Mouse (Mus musculus): ENCODE results near the gene Ston2. TPM values are rescaled to one million over a fixed set of nuclear protein-coding genes. Genes with fewer than 3 reads are reported as not detected.

Gene Ston2
- polyA plus RNA-seq, 1 experiment = 12.3 TPM

GRCm38 (mm10) chr12:91683096-91683495 is 105.1 kb downstream of the Ston2 start:
- Histone ChIP-seq H3ac (ENCODE audit: control insufficient read depth, insufficient read length) (no peak overlapping the region), H3K4me3 (no peak overlapping the region), H3K27me3 (ENCODE audit: control insufficient read depth, insufficient read depth, insufficient read length) (no peaks in the 10 kb centered on the region), H3K79me2 (ENCODE audit: control insufficient read depth, insufficient read depth) (no peaks in the 10 kb centered on the region), H3K36me3 (ENCODE audit: control insufficient read depth, insufficient read depth) (no peaks in the 10 kb centered on the region), H3K4me2 (ENCODE audit: low read depth) (no peak overlapping the region)
- no peak for TF ChIP-seq POLR2A (IDR thresholded peaks at IDR 0.05; ENCODE audit: insufficient read length, low read depth)
- no peak for TF ChIP-seq REST (IDR thresholded peaks at IDR 0.05; ENCODE audit: insufficient read depth, insufficient read length)
- no peak for TF ChIP-seq USF1 (IDR thresholded peaks at IDR 0.05; ENCODE audit: low read depth)

GRCm38 (mm10) chr12:91679320-91680064 is 108.7 kb downstream of the Ston2 start:
- no peak for TF ChIP-seq MYOG (IDR thresholded peaks at IDR 0.05; ENCODE audit: control insufficient read depth in 1 of 3, insufficient read depth in 1 of 3, insufficient read length in 2 of 3, low read depth in 2 of 3)
- TF ChIP-seq POLR2A (IDR thresholded peaks at IDR 0.05; ENCODE audit: insufficient read length, low read depth) = no peak
- no peak for TF ChIP-seq SRF (IDR thresholded peaks at IDR 0.05; ENCODE audit: control insufficient read depth, insufficient read length, low read depth)
- no peak for TF ChIP-seq POLR2AphosphoS2 (IDR thresholded peaks at IDR 0.05; ENCODE audit: insufficient read length, low read depth)
- no peak for TF ChIP-seq MAX (IDR thresholded peaks at IDR 0.05; ENCODE audit: low read depth)
- TF ChIP-seq CEBPB (IDR thresholded peaks at IDR 0.05; ENCODE audit: insufficient read depth, poor library complexity, severe bottlenecking) = no peak
- TF ChIP-seq REST (IDR thresholded peaks at IDR 0.05; ENCODE audit: insufficient read depth, insufficient read length) = no peak
- TF ChIP-seq MYOD1 (IDR thresholded peaks at IDR 0.05; ENCODE audit: control insufficient read depth in 1 of 3, insufficient read length in 2 of 3, low read depth in 2 of 3) = no peak
- TF ChIP-seq USF1 (IDR thresholded peaks at IDR 0.05; ENCODE audit: low read depth) = no peak
- TF ChIP-seq E2F4 (IDR thresholded peaks at IDR 0.05; ENCODE audit: insufficient read depth) = no peak
- no peak overlapping the region for H3ac ChIP-seq (ENCODE audit: control insufficient read depth, insufficient read length)
- no peaks in the 10 kb centered on the region for H3K36me3 ChIP-seq (ENCODE audit: control insufficient read depth, insufficient read depth)
- H3K27me3 ChIP-seq (ENCODE audit: control insufficient read depth, insufficient read depth, insufficient read length) = no peaks in the 10 kb centered on the region
- H3K4me3 ChIP-seq = no peak overlapping the region
- no peak overlapping the region for H3K4me2 ChIP-seq (ENCODE audit: low read depth)
- no peaks in the 10 kb centered on the region for H3K79me2 ChIP-seq (ENCODE audit: control insufficient read depth, insufficient read depth)

- Histone ChIP-seq H3K27me3 (ENCODE audit: control insufficient read depth, insufficient read depth, insufficient read length) (no peaks in the 10 kb centered on the region), H3K4me2 (ENCODE audit: low read depth) (no peak overlapping the region), H3K79me2 (ENCODE audit: control insufficient read depth, insufficient read depth) (no peaks in the 10 kb centered on the region), H3ac (ENCODE audit: control insufficient read depth, insufficient read length) (no peak overlapping the region), H3K36me3 (ENCODE audit: control insufficient read depth, insufficient read depth) (no peaks in the 10 kb centered on the region), H3K4me3 (no peak overlapping the region)
- no peak for TF ChIP-seq CEBPB (IDR thresholded peaks at IDR 0.05; ENCODE audit: insufficient read depth, poor library complexity, severe bottlenecking)
- TF ChIP-seq USF1 (IDR thresholded peaks at IDR 0.05; ENCODE audit: low read depth) = no peak
- TF ChIP-seq POLR2AphosphoS2 (IDR thresholded peaks at IDR 0.05; ENCODE audit: insufficient read length, low read depth) = no peak
- no peak for TF ChIP-seq SRF (IDR thresholded peaks at IDR 0.05; ENCODE audit: control insufficient read depth, insufficient read length, low read depth)
- TF ChIP-seq REST (IDR thresholded peaks at IDR 0.05; ENCODE audit: insufficient read depth, insufficient read length) = no peak
- no peak for TF ChIP-seq POLR2A (IDR thresholded peaks at IDR 0.05; ENCODE audit: insufficient read length, low read depth)
- TF ChIP-seq E2F4 (IDR thresholded peaks at IDR 0.05; ENCODE audit: insufficient read depth) = no peak
- no peak for TF ChIP-seq MAX (IDR thresholded peaks at IDR 0.05; ENCODE audit: low read depth)
Observed at GRCm38 (mm10) chr12:91675937-91676336, 112.2 kb downstream of the Ston2 start.

GRCm38 (mm10) chr12:91673141-91673540 is 115.0 kb downstream of the Ston2 start:
- no peak overlapping the region for H3K4me2 ChIP-seq (ENCODE audit: low read depth)
- no peaks in the 10 kb centered on the region for H3K27me3 ChIP-seq (ENCODE audit: control insufficient read depth, insufficient read depth, insufficient read length)
- H3K79me2 ChIP-seq (ENCODE audit: control insufficient read depth, insufficient read depth) = no peaks in the 10 kb centered on the region
- no peak for TF ChIP-seq MYOG (IDR thresholded peaks at IDR 0.05; ENCODE audit: control insufficient read depth in 1 of 3, insufficient read depth in 1 of 3, insufficient read length in 2 of 3, low read depth in 2 of 3)
- TF ChIP-seq SRF (IDR thresholded peaks at IDR 0.05; ENCODE audit: control insufficient read depth, insufficient read length, low read depth) = no peak
- TF ChIP-seq E2F4 (IDR thresholded peaks at IDR 0.05; ENCODE audit: insufficient read depth) = no peak
- no peak for TF ChIP-seq TCF3 (IDR thresholded peaks at IDR 0.05; ENCODE audit: insufficient read length, low read depth)
- no peak for TF ChIP-seq MAX (IDR thresholded peaks at IDR 0.05; ENCODE audit: low read depth)
- no peak for TF ChIP-seq REST (IDR thresholded peaks at IDR 0.05; ENCODE audit: insufficient read depth, insufficient read length)
- no peak for TF ChIP-seq MYOD1 (IDR thresholded peaks at IDR 0.05; ENCODE audit: control insufficient read depth in 1 of 3, insufficient read length in 2 of 3, low read depth in 2 of 3)
- H3K36me3 ChIP-seq (ENCODE audit: control insufficient read depth, insufficient read depth) = no peaks in the 10 kb centered on the region
- no peak overlapping the region for H3ac ChIP-seq (ENCODE audit: control insufficient read depth, insufficient read length)
- H3K4me3 ChIP-seq = no peak overlapping the region

GRCm38 (mm10) chr12:91672528-91672927 is 115.7 kb downstream of the Ston2 start:
- Histone ChIP-seq H3K36me3 (ENCODE audit: control insufficient read depth, insufficient read depth) (no peaks in the 10 kb centered on the region), H3K79me2 (ENCODE audit: control insufficient read depth, insufficient read depth) (no peaks in the 10 kb centered on the region), H3ac (ENCODE audit: control insufficient read depth, insufficient read length) (no peak overlapping the region), H3K4me2 (ENCODE audit: low read depth) (no peak overlapping the region), H3K4me3 (no peak overlapping the region), H3K27me3 (ENCODE audit: control insufficient read depth, insufficient read depth, insufficient read length) (no peaks in the 10 kb centered on the region)
- TF ChIP-seq MYOG (IDR thresholded peaks at IDR 0.05; ENCODE audit: control insufficient read depth in 1 of 3, insufficient read depth in 1 of 3, insufficient read length in 2 of 3, low read depth in 2 of 3) = no peak
- TF ChIP-seq POLR2AphosphoS2 (IDR thresholded peaks at IDR 0.05; ENCODE audit: insufficient read length, low read depth) = no peak
- no peak for TF ChIP-seq TCF12 (IDR thresholded peaks at IDR 0.05; ENCODE audit: insufficient read depth, poor library complexity, severe bottlenecking)
- no peak for TF ChIP-seq SRF (IDR thresholded peaks at IDR 0.05; ENCODE audit: control insufficient read depth, insufficient read length, low read depth)
